Mouse (Mus musculus): ENCODE measurements around the gene Prkcd. TPM values are rescaled to one million over a fixed set of nuclear protein-coding genes. Genes with fewer than 3 reads are reported as not detected.
A peak's percentile ranks its signal among the peaks of the same experiment; 100 is the strongest.

Prkcd gene
- polyA plus RNA-seq, 1 experiment: 36.8 TPM

GRCm38 (mm10) chr14:30550232-30551070, 75.6 kb downstream of the Prkcd start:
- TF ChIP-seq CTCF (IDR thresholded peaks at IDR 0.05; ENCODE audit: borderline replicate concordance, extremely low read depth, insufficient read depth, insufficient read length) (no peak), POLR2A (IDR thresholded peaks at IDR 0.05; ENCODE audit: borderline replicate concordance, extremely low read depth, insufficient read depth, insufficient read length, poor library complexity, severe bottlenecking) (no peak)
- DNase-seq (ENCODE audit: low read depth): no peak

GRCm38 (mm10) chr14:30549777-30550149, 76.2 kb downstream of the Prkcd start:
- no peak for TF ChIP-seq POLR2A (IDR thresholded peaks at IDR 0.05; ENCODE audit: borderline replicate concordance, extremely low read depth, insufficient read depth, insufficient read length, poor library complexity, severe bottlenecking)
- TF ChIP-seq CTCF (IDR thresholded peaks at IDR 0.05; ENCODE audit: borderline replicate concordance, extremely low read depth, insufficient read depth, insufficient read length): no peak
- peak; percentile 59 for DNase-seq (ENCODE audit: low read depth)

GRCm38 (mm10) chr14:30548965-30549776, 76.8 kb downstream of the Prkcd start:
- DNase-seq (ENCODE audit: low read depth): peak; percentile 97
- TF ChIP-seq POLR2A (IDR thresholded peaks at IDR 0.05; ENCODE audit: borderline replicate concordance, extremely low read depth, insufficient read depth, insufficient read length, poor library complexity, severe bottlenecking): peak; percentile 75; the same call in 1 of the 2 replicates
- no peak for TF ChIP-seq CTCF (IDR thresholded peaks at IDR 0.05; ENCODE audit: borderline replicate concordance, extremely low read depth, insufficient read depth, insufficient read length)

- DNase-seq (ENCODE audit: low read depth): peak; percentile 82
- TF ChIP-seq CTCF (IDR thresholded peaks at IDR 0.05; ENCODE audit: borderline replicate concordance, extremely low read depth, insufficient read depth, insufficient read length): no peak
Observed at GRCm38 (mm10) chr14:30548131-30548720, 77.8 kb downstream of the Prkcd start, which contains the start of gene Tkt. Gene Tkt (plus strand): TSS chr14:30548359.

Other genes starting within 250 kb of the Prkcd start
- 33.5 and 35.4 TPM in 2 replicates for gene Dcp1a, start 146.7 kb downstream of the Prkcd start, polyA plus RNA-seq (2012; rRNA removed)
- 29.9 and 34.7 TPM in 2 replicates for gene Cacna1d, start 134.8 kb downstream of the Prkcd start, polyA plus RNA-seq (2012; rRNA removed)
- gene Tkt, start 77.9 kb downstream of the Prkcd start, polyA plus RNA-seq (2012; rRNA removed): 224 and 241 TPM in 2 replicates
- 10.7 and 12.2 TPM in 2 replicates for gene Rft1, start 28.1 kb upstream of the Prkcd start, polyA plus RNA-seq (2012; rRNA removed)
- gene Sfmbt1, start 88.6 kb upstream of the Prkcd start, polyA plus RNA-seq (2012; rRNA removed): 6.5 and 10.6 TPM in 2 replicates
- gene Tmem110, start 199.4 kb upstream of the Prkcd start, polyA plus RNA-seq (2012; rRNA removed): 23.9 and 28.4 TPM in 2 replicates

Data from brain, embryonic 14.5 days (tissue).